Mouse (Mus musculus): Measurements from ENCODE around the gene Ambp. TPM values are rescaled to one million over a fixed set of nuclear protein-coding genes. Genes with fewer than 3 reads are reported as not detected.

Ambp gene
- total RNA-seq (2021) = 100 to 1,000 TPM in 1 of 2 experiments, 10 to 100 TPM in 1; 10.4 to 267 TPM
- long read RNA-seq, experiment 1, transcript Ambp-201 (10 exons, 1,268 nt) = major isoform, 241 of 280 reads
- long read RNA-seq, experiment 1, partial matches to known transcripts = 28 of 280 reads
- long read RNA-seq, experiment 1, other reads (novel, unspliced or antisense) = 11 of 280 reads
- long read RNA-seq, experiment 2, partial matches to known transcripts = 0 of 3 reads
- long read RNA-seq, experiment 2, other reads (novel, unspliced or antisense) = 0 of 3 reads

GRCm38 (mm10) chr4:63154699-63155098, at the start of gene Ambp:
TSS of gene Ambp (minus strand) at chr4:63154799.
- no peak for DNase-seq (ENCODE audit: low spot score in 2 of 2)

GRCm38 (mm10) chr4:63203874-63204273, 49.3 kb upstream of the Ambp start:
- no peak for DNase-seq (ENCODE audit: low spot score in 2 of 2)

GRCm38 (mm10) chr4:63199366-63199765, 44.8 kb upstream of the Ambp start:
- no peak for DNase-seq (ENCODE audit: low spot score in 2 of 2)

GRCm38 (mm10) chr4:63194366-63194765, 39.8 kb upstream of the Ambp start:
- no peak for DNase-seq (ENCODE audit: low spot score in 2 of 2)

- no peak for DNase-seq (ENCODE audit: low spot score in 2 of 2)
These were observed 37.0 kb upstream of the Ambp start for GRCm38 (mm10) chr4:63191641-63192040.

GRCm38 (mm10) chr4:63186281-63186870, 31.8 kb upstream of the Ambp start:
- DNase-seq (ENCODE audit: low spot score in 2 of 2) = no peak

GRCm38 (mm10) chr4:63181556-63181955, 27.0 kb upstream of the Ambp start:
- DNase-seq (ENCODE audit: low spot score in 2 of 2) = peak in 1 of 2 experiments; percentile 39

GRCm38 (mm10) chr4:63171969-63172685, 17.5 kb upstream of the Ambp start, which contains the start of gene Kif12:
TSS of gene Kif12 (minus strand) at chr4:63172131.
- no peak for DNase-seq (ENCODE audit: low spot score in 2 of 2)

GRCm38 (mm10) chr4:63171122-63171521, 16.5 kb upstream of the Ambp start:
- no peak for DNase-seq (ENCODE audit: low spot score in 2 of 2)

GRCm38 (mm10) chr4:63170061-63170460, 15.5 kb upstream of the Ambp start:
- DNase-seq (ENCODE audit: low spot score in 2 of 2) = no peak

GRCm38 (mm10) chr4:63166323-63166722, 11.7 kb upstream of the Ambp start:
- no peak for DNase-seq (ENCODE audit: low spot score in 2 of 2)

GRCm38 (mm10) chr4:63165636-63166035, 11.0 kb upstream of the Ambp start:
- no peak for DNase-seq (ENCODE audit: low spot score in 2 of 2)

- DNase-seq (ENCODE audit: low spot score in 2 of 2) = peak; percentile 44 to 87
These were observed 4.5 kb upstream of the Ambp start for GRCm38 (mm10) chr4:63158961-63159592.

- no peak for DNase-seq (ENCODE audit: low spot score in 2 of 2)
These were observed 3.6 kb upstream of the Ambp start for GRCm38 (mm10) chr4:63158192-63158591.

- no peak for DNase-seq (ENCODE audit: low spot score in 2 of 2)
These were observed 2.4 kb upstream of the Ambp start for GRCm38 (mm10) chr4:63156726-63157634.

- no peak for DNase-seq (ENCODE audit: low spot score in 2 of 2)
These were observed 997 bp upstream of the Ambp start for GRCm38 (mm10) chr4:63155596-63155995.

GRCm38 (mm10) chr4:63154028-63154427, 571 bp downstream of the Ambp start:
- DNase-seq (ENCODE audit: low spot score in 2 of 2) = no peak

GRCm38 (mm10) chr4:63151127-63151526, 3.5 kb downstream of the Ambp start:
- DNase-seq (ENCODE audit: low spot score in 2 of 2) = no peak

- DNase-seq (ENCODE audit: low spot score in 2 of 2) = no peak
These were observed 7.3 kb downstream of the Ambp start for GRCm38 (mm10) chr4:63147268-63147667.

- DNase-seq (ENCODE audit: low spot score in 2 of 2) = no peak
These were observed 24.5 kb downstream of the Ambp start for GRCm38 (mm10) chr4:63129891-63130624.
